Mouse (Mus musculus): ENCODE measurements around the gene Wnt3a.

DNA sequence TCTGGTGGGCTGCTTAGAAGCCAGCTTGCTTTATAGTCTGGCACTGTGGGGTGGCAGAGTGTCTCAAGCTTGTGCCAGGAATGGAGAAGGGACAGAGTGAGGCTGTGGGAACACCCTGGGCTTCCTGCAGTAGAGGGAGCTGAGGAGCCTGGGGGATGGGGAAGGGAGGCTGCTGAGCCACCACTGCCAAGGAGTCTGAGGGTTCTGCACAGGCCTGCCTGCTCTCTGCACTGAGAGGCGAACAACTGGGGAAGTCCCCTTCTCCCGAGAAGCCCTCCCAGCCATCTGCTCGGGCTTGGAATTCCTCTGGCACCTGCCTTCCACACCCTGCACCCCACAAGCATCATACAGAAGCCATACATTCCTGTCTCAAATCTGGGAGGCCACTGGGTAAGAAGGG is 48.7 kb downstream of the Wnt3a start:
- no peak for TF ChIP-seq POLR2A (IDR thresholded peaks at IDR 0.05; ENCODE audit: extremely low read depth, insufficient read depth, low read length)
- TF ChIP-seq CTCF (IDR thresholded peaks at IDR 0.05; ENCODE audit: extremely low read depth, insufficient read depth, low read length) = no peak
